ENCODE assay signal across 8 mouse cellular contexts in genomic region chr8:126664891-126665290, GRCm38 (mm10).
DNase-seq lines count a peak whose midpoint lies in the region; ATAC-seq and TF ChIP-seq lines count a peak whose summit lies in the region.

No protein-coding gene starts in this region.

- no peak for TF ChIP-seq CTCF in forebrain, postnatal 0 days (IDR thresholded peaks at IDR 0.05; ENCODE audit: low read depth)

- no peaks in the 10 kb centered on the region for H3K36me3 ChIP-seq in kidney, embryonic 15.5 days
- no peaks in the 10 kb centered on the region for H3K36me3 ChIP-seq in embryonic facial prominence, embryonic 14.5 days (ENCODE audit: control insufficient read depth, insufficient read depth, low read length)
- no peaks in the 10 kb centered on the region for H3K36me3 ChIP-seq in forebrain, postnatal 0 days (ENCODE audit: insufficient read depth)
- no peaks in the 10 kb centered on the region for H3K36me3 ChIP-seq in midbrain, embryonic 15.5 days (replicated peaks)

- H3K4me2 ChIP-seq in kidney, embryonic 15.5 days: no peak overlapping the region
- H3K4me2 ChIP-seq in embryonic facial prominence, embryonic 14.5 days (ENCODE audit: low read depth, low read length): peak overlapping the region; percentile 49; the same call in 1 of the 2 replicates
- no peak overlapping the region for H3K4me2 ChIP-seq in forebrain, postnatal 0 days (ENCODE audit: low read depth)
- H3K4me2 ChIP-seq in midbrain, embryonic 15.5 days: no peak overlapping the region

- no peak overlapping the region for H3K9ac ChIP-seq in kidney, embryonic 15.5 days
- H3K9ac ChIP-seq in embryonic facial prominence, embryonic 14.5 days (ENCODE audit: low read depth, low read length): no peak overlapping the region
- no peak overlapping the region for H3K9ac ChIP-seq in forebrain, postnatal 0 days
- H3K9ac ChIP-seq in midbrain, embryonic 15.5 days: no peak overlapping the region

- no peak overlapping the region for H3K4me3 ChIP-seq in kidney, embryonic 15.5 days (replicated peaks)
- no peak overlapping the region for H3K4me3 ChIP-seq in embryonic facial prominence, embryonic 14.5 days (ENCODE audit: low read depth, low read length)
- no peak overlapping the region for H3K4me3 ChIP-seq in forebrain, postnatal 0 days (ENCODE audit: low read depth, low read length)
- H3K4me3 ChIP-seq in midbrain, embryonic 15.5 days: no peak overlapping the region

- DNase-seq in kidney, postnatal 14 days: no peak
- peak; percentile 72 for DNase-seq in embryonic facial prominence, embryonic 14.5 days (ENCODE audit: low spot score)
- DNase-seq in forebrain, postnatal 0 days: peak; percentile 27
- DNase-seq in urinary bladder, adult 18-20 months (ENCODE audit: low spot score in 2 of 2): no peak
- DNase-seq in layer of hippocampus, adult 9-11 months: no peak
- no peak for DNase-seq in gastrocnemius, postnatal 10 days

- no peaks in the 10 kb centered on the region for H3K27me3 ChIP-seq in kidney, embryonic 15.5 days
- no peaks in the 10 kb centered on the region for H3K27me3 ChIP-seq in embryonic facial prominence, embryonic 14.5 days (replicated peaks; ENCODE audit: control insufficient read depth, insufficient read depth, low read length)
- no peaks in the 10 kb centered on the region for H3K27me3 ChIP-seq in forebrain, postnatal 0 days (ENCODE audit: insufficient read depth, low read length)
- H3K27me3 ChIP-seq in midbrain, embryonic 15.5 days (replicated peaks): no peaks in the 10 kb centered on the region

- WGBS in kidney, embryonic 15.5 days: 52% methylated on average over 5 of the region's 5 CpGs
- 48% methylated on average over 5 of the region's 5 CpGs for WGBS in embryonic facial prominence, embryonic 14.5 days
- 27% methylated on average over 5 of the region's 5 CpGs for WGBS in forebrain, postnatal 0 days
- WGBS in midbrain, embryonic 15.5 days: 34% methylated on average over 5 of the region's 5 CpGs

- H3K27ac ChIP-seq in kidney, embryonic 15.5 days: peak overlapping the region; percentile 98
- peak overlapping the region; percentile 99 for H3K27ac ChIP-seq in embryonic facial prominence, embryonic 14.5 days (replicated peaks; ENCODE audit: low read depth, low read length)
- peak overlapping the region; percentile 94 for H3K27ac ChIP-seq in forebrain, postnatal 0 days (ENCODE audit: low read depth, low read length)
- peak overlapping the region; percentile 95 for H3K27ac ChIP-seq in midbrain, embryonic 15.5 days

- no peak for ATAC-seq in kidney, embryonic 15.5 days (replicated peaks; ENCODE audit: low FRiP score)
- no peak for ATAC-seq in embryonic facial prominence, embryonic 14.5 days (ENCODE audit: low read depth)
- no peak for ATAC-seq in forebrain, postnatal 0 days
- ATAC-seq in midbrain, embryonic 15.5 days (replicated peaks): no peak

- H3K4me1 ChIP-seq in kidney, embryonic 15.5 days: peaks cover 93% of the 10 kb centered on the region
- peaks cover 92% of the 10 kb centered on the region for H3K4me1 ChIP-seq in embryonic facial prominence, embryonic 14.5 days (ENCODE audit: control insufficient read depth, insufficient read depth, low read length)
- peaks cover 78% of the 10 kb centered on the region for H3K4me1 ChIP-seq in forebrain, postnatal 0 days (ENCODE audit: insufficient read depth)
- H3K4me1 ChIP-seq in midbrain, embryonic 15.5 days: peaks cover 88% of the 10 kb centered on the region

- H3K9me3 ChIP-seq in kidney, embryonic 15.5 days (replicated peaks): no peaks in the 10 kb centered on the region
- H3K9me3 ChIP-seq in embryonic facial prominence, embryonic 14.5 days (ENCODE audit: control insufficient read depth, low read length): no peaks in the 10 kb centered on the region
- H3K9me3 ChIP-seq in forebrain, postnatal 0 days (ENCODE audit: low read length): no peaks in the 10 kb centered on the region
- H3K9me3 ChIP-seq in midbrain, embryonic 15.5 days: no peaks in the 10 kb centered on the region

Comparison
In these comparisons a context has a peak if more than half of its experiments do, and no peak if none do; other contexts are left out.
1. DNase-seq: peak in embryonic facial prominence, embryonic 14.5 days (single experiment) and forebrain, postnatal 0 days (single experiment); none in kidney, postnatal 14 days (single experiment), urinary bladder, adult 18-20 months (0 of 2), layer of hippocampus, adult 9-11 months (single experiment) and gastrocnemius, postnatal 10 days (single experiment).
2. Peak in every context shown above with its lines, with median percentiles within 50 percentile points of each other: H3K27ac ChIP-seq.